Mouse (Mus musculus) forebrain, embryonic 14.5 days (tissue): ENCODE results near the gene Cacna1s. TPM values are rescaled to one million over a fixed set of nuclear protein-coding genes. Genes with fewer than 3 reads are reported as not detected.

Experiments used
- ATAC-seq: fragments of 200-750 bp; cut with Nextera tagmentation; 2 replicates; pipeline ENCODE4 v1.8.0; 2017; ENCODE audit warnings: mild to moderate bottlenecking, moderate library complexity
- DNase-seq: peaks from one replicate; pipeline ENCODE4 v3.0.0-alpha.2; 2015; ENCODE audit warnings: low spot score
- H3K27ac ChIP-seq: fragments of 300-500 bp; sonication (generic); 2 replicates; pipeline ENCODE4 v1.5.1; 2014; ENCODE audit warnings: low read depth, mild to moderate bottlenecking, control low read depth, low read length, moderate library complexity
- H3K27me3 ChIP-seq: fragments of 300-500 bp; sonication (generic); replicated peaks from 2 replicates; pipeline ENCODE4 v1.6.1; 2014; ENCODE audit warnings: low read length, control low read depth, mixed read lengths; ENCODE audit not compliant: control insufficient read depth, insufficient read depth
- H3K36me3 ChIP-seq: fragments of 300-500 bp; sonication (generic); 2 replicates; pipeline ENCODE4 v1.6.1; 2014; ENCODE audit warnings: low read length, control low read depth; ENCODE audit not compliant: control insufficient read depth, insufficient read depth
- H3K4me1 ChIP-seq: fragments of 300-500 bp; sonication (generic); 2 replicates; pipeline ENCODE4 v1.6.1; 2014; ENCODE audit warnings: antibody characterized with exemption, low read length, control low read depth; ENCODE audit not compliant: control insufficient read depth, insufficient read depth
- H3K4me2 ChIP-seq: fragments of 300-500 bp; sonication (generic); 2 replicates; pipeline ENCODE4 v1.6.1; 2014; ENCODE audit warnings: mild to moderate bottlenecking, control low read depth, low read length
- H3K4me3 ChIP-seq: fragments of 300-500 bp; sonication (generic); 2 replicates; pipeline ENCODE4 v1.5.1; 2014; ENCODE audit warnings: low read depth, low read length, control low read depth
- H3K9ac ChIP-seq: fragments of 300-500 bp; sonication (generic); 2 replicates; pipeline ENCODE4 v1.6.1; 2014; ENCODE audit warnings: mild to moderate bottlenecking, low read length, control low read depth, moderate library complexity
- H3K9me3 ChIP-seq: fragments of 300-500 bp; sonication (generic); replicated peaks from 2 replicates; pipeline ENCODE4 v1.6.1; 2016; ENCODE audit warnings: low read length, control low read depth, mixed read lengths; ENCODE audit not compliant: control insufficient read depth
- WGBS: fragments of 180-500 bp; shearing (Covaris S2); extraction: QIAGEN DNeasy Blood & Tissue Kit; methylation state at CpG from one replicate; pipeline ENCODE4 v1.1.7; 2014; 5-methylcytosine and 5-hydroxymethylcytosine counted together
- polyA plus RNA-seq: library from polyadenylated mRNA; unstranded; fragments of >200 nt; fragmentation: Nextera tagmentation; extraction: Ambion mirVana; gene quantifications from 2 replicates; pipeline ENCODE4 v1.2.1, GENCODE M21; 2014

Gene Cacna1s
- polyA plus RNA-seq, 1 experiment from 2014 or later, result 0.08 TPM

DNA sequence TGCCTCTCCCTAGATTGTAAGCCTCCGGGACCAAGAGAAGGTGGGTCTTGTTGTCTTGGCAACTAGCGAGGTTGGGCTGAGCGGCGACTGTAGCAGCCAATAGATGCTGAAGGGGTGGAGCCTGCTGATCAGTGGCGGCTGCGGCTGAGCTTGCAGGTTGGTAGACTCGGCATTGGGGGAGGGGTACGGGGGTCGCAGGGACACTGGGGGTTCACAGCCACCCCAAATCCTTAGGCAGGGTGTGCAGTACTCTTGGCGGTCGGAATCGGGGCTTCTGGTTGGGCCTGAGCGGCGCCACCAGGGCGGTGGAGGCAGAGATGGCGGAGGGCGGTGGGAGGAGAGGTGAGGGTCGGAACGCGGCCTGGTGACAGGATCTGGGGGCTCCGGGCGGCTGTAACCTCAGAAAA, 34.6 kb upstream of the Cacna1s start:
- no peaks in the 10 kb centered on the region for H3K27me3 ChIP-seq
- H3K36me3 ChIP-seq, result peaks cover 24% of the 10 kb centered on the region
- peak overlapping the region; percentile 86 for H3K4me3 ChIP-seq
- H3K27ac ChIP-seq, result peak overlapping the region; percentile 44; the same call in 1 of the 2 replicates
- peak overlapping the region; percentile 97 for H3K4me2 ChIP-seq
- peak; percentile 99 for DNase-seq
- peak overlapping the region; percentile 89 for H3K9ac ChIP-seq
- no peaks in the 10 kb centered on the region for H3K9me3 ChIP-seq
- ATAC-seq, result peak; percentile 100
- peaks cover 13% of the 10 kb centered on the region for H3K4me1 ChIP-seq
- 0% methylated on average over 22 of the region's 22 CpGs for WGBS

DNA sequence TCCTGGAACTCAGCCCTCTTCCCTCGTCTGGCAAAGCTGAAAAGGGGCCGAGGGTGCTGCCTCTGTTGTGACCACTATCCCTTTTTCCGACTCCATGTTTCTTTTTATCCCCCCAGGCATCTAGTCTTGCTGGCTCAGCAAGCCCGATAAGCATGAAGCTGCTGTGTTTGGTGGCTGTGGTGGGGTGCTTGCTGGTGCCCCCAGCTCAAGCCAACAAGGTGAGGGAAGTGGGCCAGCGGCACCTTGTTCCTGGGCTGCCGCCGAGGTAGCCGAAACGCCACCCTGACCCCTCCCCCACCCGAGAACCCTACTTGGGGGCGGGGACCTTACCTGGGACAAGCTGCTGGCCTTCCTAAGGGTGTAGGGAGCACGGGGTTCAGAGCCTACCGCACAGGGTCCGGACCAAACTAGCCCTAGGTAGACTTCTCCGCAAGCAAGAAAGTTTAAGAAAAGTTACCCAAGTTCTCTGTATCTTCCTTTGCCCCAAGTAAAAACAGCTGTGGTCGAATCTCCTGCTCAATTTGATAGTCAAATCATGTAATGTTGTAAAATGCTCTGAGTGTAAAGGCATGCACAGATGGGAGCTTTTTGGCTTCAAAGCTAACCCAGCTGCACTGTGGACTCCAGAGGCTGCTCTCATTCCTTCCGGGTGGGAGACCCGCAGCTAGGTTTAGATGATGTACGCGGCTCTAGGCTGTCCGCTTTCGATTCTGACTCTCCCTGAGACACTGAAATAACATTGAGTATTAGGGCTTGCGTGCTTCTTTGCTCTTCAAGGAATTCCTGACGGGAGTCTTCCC, 34.0 kb upstream of the Cacna1s start:
- Histone ChIP-seq H3K27me3 (no peaks in the 10 kb centered on the region), H3K4me1 (peaks cover 13% of the 10 kb centered on the region), H3K9ac (peak overlapping the region; percentile 89), H3K4me3 (peak overlapping the region; percentile 86), H3K9me3 (no peaks in the 10 kb centered on the region), H3K4me2 (peak overlapping the region; percentile 97), H3K36me3 (peaks cover 29% of the 10 kb centered on the region), H3K27ac (peak overlapping the region; percentile 44; the same call in 1 of the 2 replicates)
- DNase-seq (peak; percentile 39), ATAC-seq (peak; percentile 29)
- 7% methylated on average over 24 of the region's 24 CpGs for WGBS

DNA sequence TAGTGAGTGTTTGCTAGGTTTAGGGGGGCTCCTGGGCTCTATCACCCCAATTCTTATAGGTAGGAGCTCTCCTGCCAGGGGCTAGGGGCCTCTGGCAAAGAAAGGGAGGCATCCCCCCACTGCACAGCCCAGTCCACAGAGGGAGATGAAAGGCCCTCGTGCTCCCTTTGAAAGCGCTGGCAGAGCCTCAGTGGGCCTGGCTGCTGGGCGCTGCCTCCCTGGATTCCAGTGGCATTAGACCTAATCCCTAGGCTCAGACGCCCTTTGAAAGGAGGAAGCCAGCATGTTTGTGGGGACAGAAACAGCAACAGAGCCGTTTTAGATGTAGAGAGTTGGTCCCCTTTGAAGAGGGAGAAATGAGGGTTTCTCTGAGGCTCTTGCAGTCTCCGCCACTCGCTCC, 22.3 kb upstream of the Cacna1s start:
- WGBS, result 27% methylated on average over 7 of the region's 7 CpGs
- no peak overlapping the region for H3K27ac ChIP-seq
- no peak for DNase-seq
- peak; percentile 44; the same call in 1 of the 2 replicates for ATAC-seq
- H3K4me1 ChIP-seq, result no peaks in the 10 kb centered on the region
- H3K9me3 ChIP-seq, result no peaks in the 10 kb centered on the region
- H3K4me3 ChIP-seq, result no peak overlapping the region
- H3K36me3 ChIP-seq, result peaks cover 88% of the 10 kb centered on the region
- no peaks in the 10 kb centered on the region for H3K27me3 ChIP-seq
- H3K9ac ChIP-seq, result no peak overlapping the region
- no peak overlapping the region for H3K4me2 ChIP-seq

DNA sequence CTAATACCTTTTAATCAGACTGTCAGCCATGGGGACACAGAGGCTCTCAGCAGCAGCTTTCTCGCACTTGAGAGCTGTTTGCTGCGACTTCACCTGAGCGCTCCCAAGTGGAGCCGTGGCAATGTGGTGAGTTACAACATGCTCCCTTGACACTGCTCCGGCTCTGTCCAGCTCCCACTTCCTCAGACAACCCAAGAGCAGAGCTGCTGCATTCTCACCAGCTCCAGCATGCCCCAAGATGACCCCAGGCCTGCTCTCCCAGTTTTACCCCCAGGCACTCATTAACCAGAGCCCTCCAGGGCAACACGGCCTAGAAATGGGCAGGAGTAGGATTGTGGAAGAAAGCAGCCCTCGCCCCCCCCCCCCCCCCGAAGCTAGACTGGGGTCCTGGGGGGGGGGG, 20.9 kb upstream of the Cacna1s start:
- no peak for ATAC-seq
- peaks cover 80% of the 10 kb centered on the region for H3K36me3 ChIP-seq
- WGBS, result 83% methylated on average over 8 of the region's 8 CpGs

DNA sequence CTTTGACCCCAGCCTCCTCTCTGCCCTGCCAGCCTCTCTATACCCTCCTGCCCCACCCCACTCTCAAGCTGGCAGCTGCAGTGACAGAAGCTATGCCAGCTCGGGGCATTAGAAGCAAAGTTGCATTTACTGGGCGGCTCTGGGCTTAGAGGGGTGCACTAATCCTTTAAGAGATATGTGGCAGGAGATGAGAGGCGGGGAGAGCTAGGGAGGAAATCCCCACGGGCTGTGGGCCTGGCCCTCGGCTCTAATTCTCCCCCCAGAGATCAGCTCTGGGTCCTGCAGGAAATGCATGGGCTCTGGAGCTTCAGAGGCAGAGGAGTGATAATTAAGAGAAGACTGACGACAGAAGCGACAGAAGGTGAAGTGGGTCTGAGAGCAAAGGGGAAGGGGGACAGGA, 19.6 kb upstream of the Cacna1s start:
- Histone ChIP-seq H3K4me3 (no peak overlapping the region), H3K27ac (no peak overlapping the region), H3K9ac (no peak overlapping the region), H3K27me3 (no peaks in the 10 kb centered on the region), H3K4me2 (no peak overlapping the region), H3K4me1 (no peaks in the 10 kb centered on the region), H3K9me3 (no peaks in the 10 kb centered on the region), H3K36me3 (peaks cover 68% of the 10 kb centered on the region)
- no peak for DNase-seq
- WGBS, result 71% methylated on average over 7 of the region's 7 CpGs
- no peak for ATAC-seq

More for the DNA sequence above, 20.9 kb upstream of the Cacna1s start:
- Histone ChIP-seq H3K4me3 (no peak overlapping the region), H3K9me3 (no peaks in the 10 kb centered on the region), H3K27me3 (no peaks in the 10 kb centered on the region), H3K27ac (no peak overlapping the region), H3K4me1 (no peaks in the 10 kb centered on the region), H3K9ac (no peak overlapping the region), H3K4me2 (no peak overlapping the region)
- no peak for DNase-seq

DNA sequence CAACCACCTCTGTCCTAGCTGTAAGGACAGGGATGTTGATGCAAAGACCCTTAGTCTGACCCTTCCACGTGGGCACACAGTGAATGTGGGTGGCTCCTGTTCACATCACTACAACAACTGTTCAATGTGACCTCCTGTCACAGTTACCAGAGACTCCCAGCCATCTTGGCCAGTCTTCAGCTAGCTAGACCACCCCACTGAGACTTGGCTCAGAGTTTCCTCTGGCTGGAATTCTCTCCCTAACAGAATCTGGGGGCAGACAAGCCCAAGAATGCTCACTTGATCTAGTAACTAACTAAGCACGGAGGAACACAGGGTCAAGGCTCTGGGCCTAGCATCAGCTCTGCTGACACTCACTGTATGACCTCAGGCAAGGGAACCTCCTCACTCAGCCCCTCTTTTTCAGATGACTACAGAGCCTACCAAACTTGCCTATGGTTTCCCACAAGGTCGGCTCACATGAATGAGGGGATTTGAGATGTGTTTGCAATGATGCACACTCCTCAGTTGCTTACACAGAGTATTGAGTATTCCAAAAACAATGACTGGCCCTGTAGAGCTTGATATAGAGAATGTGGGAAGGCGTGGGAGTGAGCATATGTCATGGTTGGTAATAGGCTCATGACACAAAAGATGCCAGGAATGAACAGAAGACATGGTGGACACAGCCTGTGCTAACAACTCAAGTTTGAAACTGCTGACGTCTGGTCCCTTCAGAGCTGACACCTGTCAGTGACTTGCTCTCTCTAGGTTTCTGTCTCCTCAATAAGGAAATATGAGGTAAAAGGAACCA, 13.6 kb upstream of the Cacna1s start:
- WGBS, result 82% methylated on average over 5 of the region's 5 CpGs
- Histone ChIP-seq H3K4me1 (peaks cover 6% of the 10 kb centered on the region; the same call in 1 of the 2 replicates), H3K36me3 (peaks cover 20% of the 10 kb centered on the region), H3K4me2 (no peak overlapping the region), H3K9ac (no peak overlapping the region), H3K4me3 (no peak overlapping the region), H3K27me3 (no peaks in the 10 kb centered on the region), H3K27ac (no peak overlapping the region), H3K9me3 (no peaks in the 10 kb centered on the region)
- no peak for DNase-seq
- ATAC-seq, result no peak

DNA sequence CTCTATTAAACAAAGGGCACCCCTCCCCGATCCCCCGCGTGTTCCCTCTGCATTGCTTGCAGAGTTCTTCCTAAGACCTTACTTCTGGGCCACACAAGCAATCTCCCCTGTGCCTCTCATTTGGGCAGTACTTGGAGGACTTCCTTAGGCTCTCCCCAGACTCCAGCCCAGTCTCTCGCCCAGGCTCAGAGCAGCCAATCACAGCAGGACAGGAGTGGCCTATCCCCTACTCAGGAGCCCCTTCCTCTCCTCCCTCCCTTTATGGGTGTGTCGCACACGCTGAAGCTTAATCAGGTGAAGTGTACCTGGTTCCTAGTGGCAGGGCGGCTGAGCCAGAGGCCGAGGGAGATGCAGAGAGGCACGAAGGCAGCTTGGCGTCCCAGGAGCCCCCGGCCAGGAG, 12.1 kb upstream of the Cacna1s start:
- Histone ChIP-seq H3K4me2 (no peak overlapping the region), H3K27me3 (no peaks in the 10 kb centered on the region), H3K9ac (no peak overlapping the region), H3K9me3 (no peaks in the 10 kb centered on the region), H3K4me1 (peaks cover 6% of the 10 kb centered on the region; the same call in 1 of the 2 replicates), H3K27ac (no peak overlapping the region), H3K36me3 (peaks cover 5% of the 10 kb centered on the region; the same call in 1 of the 2 replicates), H3K4me3 (no peak overlapping the region)
- DNase-seq (no peak), ATAC-seq (no peak)
- 16% methylated on average over 11 of the region's 11 CpGs for WGBS

DNA sequence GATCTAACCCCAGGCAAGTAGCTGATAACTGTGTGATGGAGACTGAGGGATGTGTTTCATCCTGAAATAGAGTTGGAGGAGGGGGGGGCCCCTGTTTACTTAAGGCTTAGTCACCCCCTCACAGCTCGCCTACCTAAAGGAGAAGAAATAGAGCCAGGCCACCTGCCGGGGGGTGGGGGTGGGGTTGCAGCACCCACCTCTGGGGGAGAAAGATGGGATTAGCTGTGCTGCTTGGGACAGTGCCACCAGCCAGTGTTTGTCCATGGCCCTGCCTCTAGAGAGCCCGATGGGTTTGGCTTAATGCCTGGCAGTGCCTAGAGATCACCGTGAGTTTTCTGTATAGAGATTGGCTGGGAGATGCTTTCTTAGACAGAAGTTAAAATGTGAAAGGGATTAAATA, 11.7 kb upstream of the Cacna1s start:
- DNase-seq, result no peak
- peak; percentile 24; the same call in 1 of the 2 replicates for ATAC-seq
- Histone ChIP-seq H3K27ac (no peak overlapping the region), H3K4me3 (no peak overlapping the region), H3K9ac (no peak overlapping the region), H3K36me3 (0 out of 2 replicates have a peak, but pooled peaks cover under 1% of the 10 kb centered on the region), H3K4me2 (no peak overlapping the region), H3K4me1 (peaks cover 6% of the 10 kb centered on the region; the same call in 1 of the 2 replicates), H3K9me3 (no peaks in the 10 kb centered on the region), H3K27me3 (no peaks in the 10 kb centered on the region)
- 19% methylated on average over 4 of the region's 4 CpGs for WGBS
